Mouse (Mus musculus) hindbrain, postnatal 0 days (tissue): ENCODE measurements at regions not wholly inside any gene's neighbourhood (a gene's known extent, or its start where the extent isn't known, plus 50 kb on each side); places are given as distances from the start of the nearest gene placed in this dataset.

Source experiments
- ATAC-seq: fragments of 200-750 bp; cut with Nextera tagmentation; 2 replicates; pipeline ENCODE4 v1.8.0; 2017; ENCODE audit warnings: mild to moderate bottlenecking, moderate TSS enrichment, moderate library complexity
- DNase-seq: peaks from one replicate; pipeline ENCODE4 v3.0.0-alpha.2; 2015; ENCODE audit warnings: low spot score
- H3K27ac ChIP-seq: fragments of 300-500 bp; sonication (generic); 2 replicates; pipeline ENCODE4 v1.5.1; 2014; ENCODE audit warnings: mild to moderate bottlenecking
- H3K27me3 ChIP-seq: fragments of 300-500 bp; sonication (generic); 2 replicates; pipeline ENCODE4 v1.6.1; 2014; ENCODE audit warnings: low read length, mixed read lengths; ENCODE audit not compliant: insufficient read depth
- H3K36me3 ChIP-seq: fragments of 300-500 bp; sonication (generic); 2 replicates; pipeline ENCODE4 v1.6.1; 2014; ENCODE audit warnings: low read length, mixed read lengths; ENCODE audit not compliant: insufficient read depth
- H3K4me1 ChIP-seq: fragments of 300-500 bp; sonication (generic); 2 replicates; pipeline ENCODE4 v1.6.1; 2014; ENCODE audit warnings: antibody characterized with exemption, low read length, mixed read lengths; ENCODE audit not compliant: insufficient read depth
- H3K4me2 ChIP-seq: fragments of 300-500 bp; sonication (generic); 2 replicates; pipeline ENCODE4 v1.6.1; 2014; ENCODE audit warnings: low read depth, mild to moderate bottlenecking, low read length, moderate library complexity, mixed read lengths
- H3K4me3 ChIP-seq: fragments of 300-500 bp; sonication (generic); 2 replicates; pipeline ENCODE4 v1.5.1; 2014; ENCODE audit warnings: low read length
- H3K9ac ChIP-seq: fragments of 300-500 bp; sonication (generic); replicated peaks from 2 replicates; pipeline ENCODE4 v1.6.1; 2014; ENCODE audit warnings: mild to moderate bottlenecking, low read length, moderate library complexity, mixed read lengths
- H3K9me3 ChIP-seq: fragments of 300-500 bp; sonication (generic); 2 replicates; pipeline ENCODE4 v1.6.1; 2016; ENCODE audit warnings: low read length, mixed read lengths
- CTCF ChIP-seq: IDR thresholded peaks from 2 replicates; pipeline ENCODE4 v1.5.1; 2016; ENCODE audit warnings: antibody characterized with exemption, control low read depth, low read depth
- WGBS: fragments of 180-500 bp; shearing (Covaris S2); extraction: QIAGEN DNeasy Blood & Tissue Kit; methylation state at CpG from one replicate; pipeline ENCODE4 v1.1.7; 2014; 5-methylcytosine and 5-hydroxymethylcytosine counted together

DNA sequence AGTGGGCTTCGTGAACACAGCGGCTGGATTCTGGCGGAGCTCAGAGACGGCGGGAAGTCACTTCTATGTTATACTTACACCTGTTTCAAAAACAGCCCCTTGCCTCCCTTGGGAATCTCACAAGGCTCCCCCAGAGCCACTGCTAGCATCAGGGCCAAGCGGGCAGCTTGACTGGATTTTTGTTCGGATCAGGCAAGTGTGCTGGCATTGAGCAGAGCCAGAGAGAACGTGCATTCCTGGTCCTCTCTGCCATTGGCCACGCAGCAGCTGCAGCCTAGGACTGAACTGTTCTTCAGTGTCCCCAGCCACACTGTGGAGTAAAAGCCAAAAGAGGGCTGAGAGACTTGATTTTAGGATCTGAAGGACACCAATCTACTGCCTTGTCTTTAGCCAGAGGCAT lies 195.6 kb upstream of the Lyplal1 start:
- Histone ChIP-seq H3K36me3 (no peaks in the 10 kb centered on the region), H3K9ac (no peak overlapping the region), H3K4me2 (no peak overlapping the region), H3K27ac (no peak overlapping the region), H3K4me3 (no peak overlapping the region), H3K4me1 (no peaks in the 10 kb centered on the region), H3K9me3 (no peaks in the 10 kb centered on the region), H3K27me3 (no peaks in the 10 kb centered on the region)
- ATAC-seq (no peak), DNase-seq (no peak)
- 82% methylated on average over 9 of the region's 9 CpGs for WGBS
- no peak for TF ChIP-seq CTCF

GRCm38 (mm10) chr1:186312008-186312407 lies 194.9 kb upstream of the Lyplal1 start:
- 80% methylated on average over 7 of the region's 7 CpGs for WGBS
- no peak for ATAC-seq
- no peak for TF ChIP-seq CTCF

GRCm38 (mm10) chr1:186307627-186308026 lies 190.5 kb upstream of the Lyplal1 start:
- 91% methylated on average over 6 of the region's 6 CpGs for WGBS
- H3K27me3 ChIP-seq, result no peaks in the 10 kb centered on the region
- H3K4me2 ChIP-seq, result no peak overlapping the region
- no peak overlapping the region for H3K27ac ChIP-seq
- H3K9ac ChIP-seq, result no peak overlapping the region
- no peak for TF ChIP-seq CTCF
- H3K4me1 ChIP-seq, result no peaks in the 10 kb centered on the region
- no peaks in the 10 kb centered on the region for H3K9me3 ChIP-seq
- H3K4me3 ChIP-seq, result no peak overlapping the region
- no peak for DNase-seq
- no peak for ATAC-seq
- H3K36me3 ChIP-seq, result no peaks in the 10 kb centered on the region

More at GRCm38 (mm10) chr1:186312008-186312407, 194.9 kb upstream of the Lyplal1 start:
- H3K9ac ChIP-seq, result no peak overlapping the region
- H3K9me3 ChIP-seq, result no peaks in the 10 kb centered on the region
- H3K4me2 ChIP-seq, result no peak overlapping the region
- H3K4me3 ChIP-seq, result no peak overlapping the region
- DNase-seq, result no peak
- no peaks in the 10 kb centered on the region for H3K27me3 ChIP-seq
- H3K4me1 ChIP-seq, result no peaks in the 10 kb centered on the region
- H3K36me3 ChIP-seq, result no peaks in the 10 kb centered on the region
- H3K27ac ChIP-seq, result no peak overlapping the region

DNA sequence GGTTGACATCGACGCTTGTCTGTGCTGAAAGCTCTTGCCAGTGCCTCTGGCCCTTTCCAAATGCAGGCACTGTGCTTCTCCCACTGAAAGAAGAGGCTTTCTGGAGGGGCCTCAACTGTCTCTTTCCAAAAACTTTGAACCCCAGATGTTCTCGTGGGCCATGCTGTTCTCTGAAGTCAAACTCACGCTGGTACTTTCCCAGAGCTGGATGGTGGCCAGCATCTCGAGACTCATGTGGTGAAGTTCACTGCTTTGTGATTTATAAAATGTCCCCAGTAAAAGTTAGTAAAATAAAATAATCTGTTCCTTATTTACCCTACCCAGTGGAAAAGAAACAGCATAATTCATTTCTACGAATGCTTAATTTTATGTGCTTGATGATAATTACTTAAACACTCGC lies 180.4 kb upstream of the Lyplal1 start:
- Histone ChIP-seq H3K27me3 (no peaks in the 10 kb centered on the region), H3K9ac (no peak overlapping the region), H3K4me1 (no peaks in the 10 kb centered on the region), H3K9me3 (no peaks in the 10 kb centered on the region), H3K27ac (no peak overlapping the region), H3K4me2 (no peak overlapping the region), H3K4me3 (no peak overlapping the region), H3K36me3 (no peaks in the 10 kb centered on the region)
- no peak for ATAC-seq
- DNase-seq, result no peak
- no peak for TF ChIP-seq CTCF
- 69% methylated on average over 7 of the region's 7 CpGs for WGBS

DNA sequence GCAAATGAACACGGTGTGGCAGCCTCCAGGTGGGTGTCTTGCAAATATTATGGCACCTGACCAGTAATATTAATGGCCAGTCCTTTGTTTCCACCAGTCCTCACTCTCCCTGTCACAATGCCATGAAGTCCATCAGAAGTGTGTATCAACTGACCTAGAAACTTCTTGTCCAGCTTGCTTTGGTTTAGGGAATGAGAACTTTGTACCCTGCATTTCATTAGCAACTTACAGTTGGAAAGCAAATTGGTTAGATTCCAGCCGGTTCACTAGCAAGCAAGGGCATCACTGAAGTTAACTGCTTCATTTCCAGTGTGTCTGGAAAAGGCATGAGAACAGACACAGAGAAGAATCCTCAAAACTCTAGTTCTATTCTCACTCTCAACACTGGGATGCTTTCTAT lies 178.1 kb upstream of the Lyplal1 start:
- ATAC-seq (no peak), DNase-seq (no peak)
- H3K4me3 ChIP-seq, result no peak overlapping the region
- H3K27me3 ChIP-seq, result no peaks in the 10 kb centered on the region
- no peak overlapping the region for H3K27ac ChIP-seq
- no peaks in the 10 kb centered on the region for H3K36me3 ChIP-seq
- no peaks in the 10 kb centered on the region for H3K9me3 ChIP-seq
- H3K4me1 ChIP-seq, result no peaks in the 10 kb centered on the region
- no peak overlapping the region for H3K4me2 ChIP-seq
- H3K9ac ChIP-seq, result no peak overlapping the region
- no peak for TF ChIP-seq CTCF
- WGBS, result 53% methylated on average over 2 of the region's 2 CpGs

DNA sequence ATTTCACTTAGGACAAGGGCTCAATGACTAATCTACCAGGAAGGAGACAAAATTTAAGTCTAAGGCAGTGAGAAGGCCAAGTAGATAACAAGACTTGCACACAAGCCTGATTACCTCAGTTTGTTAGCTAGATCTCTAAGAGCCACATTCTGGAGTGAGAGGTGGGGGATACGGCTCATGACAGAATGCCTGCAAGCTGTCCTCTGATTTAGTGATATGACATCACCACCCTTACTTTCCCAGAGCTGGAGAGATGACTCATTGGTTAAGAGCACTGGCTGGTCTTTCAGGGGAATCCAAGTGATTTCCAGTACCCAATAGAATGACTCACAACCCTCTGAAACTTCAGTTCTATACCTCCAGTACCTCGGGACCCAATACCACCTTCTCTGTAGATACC lies 177.5 kb upstream of the Lyplal1 start:
- WGBS, result 90% methylated on average over 2 of the region's 2 CpGs
- Histone ChIP-seq H3K9ac (no peak overlapping the region), H3K27ac (no peak overlapping the region), H3K27me3 (no peaks in the 10 kb centered on the region), H3K4me1 (no peaks in the 10 kb centered on the region), H3K36me3 (no peaks in the 10 kb centered on the region), H3K4me3 (no peak overlapping the region), H3K4me2 (no peak overlapping the region), H3K9me3 (no peaks in the 10 kb centered on the region)
- no peak for TF ChIP-seq CTCF
- DNase-seq (no peak), ATAC-seq (no peak)

- no peak overlapping the region for H3K27ac ChIP-seq
- WGBS, result 81% methylated on average over 2 of the region's 2 CpGs
- H3K4me1 ChIP-seq, result no peaks in the 10 kb centered on the region
- ATAC-seq (no peak), DNase-seq (no peak)
- no peak overlapping the region for H3K4me3 ChIP-seq
- H3K4me2 ChIP-seq, result no peak overlapping the region
- no peak for TF ChIP-seq CTCF
- no peak overlapping the region for H3K9ac ChIP-seq
- H3K9me3 ChIP-seq, result no peaks in the 10 kb centered on the region
- H3K36me3 ChIP-seq, result no peaks in the 10 kb centered on the region
- H3K27me3 ChIP-seq, result no peaks in the 10 kb centered on the region
These were observed 172.0 kb upstream of the Lyplal1 start for GRCm38 (mm10) chr1:186289117-186289516.

DNA sequence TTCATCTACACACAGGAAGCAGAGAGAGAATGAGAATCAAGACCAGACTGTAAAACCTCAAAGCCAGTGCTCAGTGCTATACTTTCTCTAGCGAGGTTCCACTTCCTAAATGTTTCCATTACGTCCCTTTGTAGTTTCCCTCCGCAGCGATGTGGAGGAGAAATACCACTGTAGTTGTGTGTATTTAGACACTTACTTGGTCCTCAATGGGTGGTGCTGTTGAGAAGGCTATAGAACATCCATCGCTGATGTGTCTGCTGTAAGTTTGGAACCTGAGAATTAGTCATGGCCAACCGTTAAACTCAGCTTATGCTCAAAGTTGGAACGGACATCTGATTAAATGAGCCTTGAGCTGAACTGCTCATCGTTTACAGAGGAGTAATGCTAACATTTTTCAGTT lies 170.7 kb upstream of the Lyplal1 start:
- TF ChIP-seq CTCF, result no peak
- H3K9ac ChIP-seq, result no peak overlapping the region
- H3K4me1 ChIP-seq, result no peaks in the 10 kb centered on the region
- no peak overlapping the region for H3K4me2 ChIP-seq
- no peak overlapping the region for H3K27ac ChIP-seq
- no peaks in the 10 kb centered on the region for H3K9me3 ChIP-seq
- no peaks in the 10 kb centered on the region for H3K27me3 ChIP-seq
- 79% methylated on average over 8 of the region's 8 CpGs for WGBS
- no peak overlapping the region for H3K4me3 ChIP-seq
- DNase-seq (no peak), ATAC-seq (no peak)
- H3K36me3 ChIP-seq, result no peaks in the 10 kb centered on the region
